Mouse (Mus musculus) limb, embryonic 14.5 days (tissue): ENCODE results near the gene Hist1h2bm. TPM values are rescaled to one million over a fixed set of nuclear protein-coding genes. Genes with fewer than 3 reads are reported as not detected.
"Not testable (repeated sequence)": the region's sequence is repeated elsewhere in the genome, so short reads cannot be mapped to it uniquely, and the experiment has no call there.

ENCODE experiments used
- ATAC-seq: fragments of 200-750 bp; cut with Nextera tagmentation; 2 replicates; pipeline ENCODE4 v1.8.0; 2017; ENCODE audit warnings: low read depth, moderate number of reproducible peaks, moderate TSS enrichment; ENCODE audit not compliant: low FRiP score
- DNase-seq: peaks from one replicate; pipeline ENCODE4 v3.0.0-alpha.2; 2015; ENCODE audit warnings: low spot score
- H3K27ac ChIP-seq: fragments of 300-500 bp; sonication (generic); replicated peaks from 2 replicates; pipeline ENCODE4 v1.5.1; 2014; ENCODE audit warnings: low read depth, mild to moderate bottlenecking, low read length, moderate library complexity, mixed read lengths
- H3K27me3 ChIP-seq: fragments of 300-500 bp; sonication (generic); 2 replicates; pipeline ENCODE4 v1.6.1; 2014; ENCODE audit warnings: low read length, mixed read lengths; ENCODE audit not compliant: control insufficient read depth, insufficient read depth
- H3K36me3 ChIP-seq: fragments of 300-500 bp; sonication (generic); 2 replicates; pipeline ENCODE4 v1.6.1; 2014; ENCODE audit warnings: mild to moderate bottlenecking, low read length, moderate library complexity, mixed read lengths; ENCODE audit not compliant: control insufficient read depth, insufficient read depth
- H3K4me1 ChIP-seq: fragments of 300-500 bp; sonication (generic); 2 replicates; pipeline ENCODE4 v1.6.1; 2014; ENCODE audit warnings: antibody characterized with exemption, low read length, mixed read lengths; ENCODE audit not compliant: control insufficient read depth, insufficient read depth
- H3K4me2 ChIP-seq: fragments of 300-500 bp; sonication (generic); replicated peaks from 2 replicates; pipeline ENCODE4 v1.6.1; 2014; ENCODE audit warnings: low read depth, mild to moderate bottlenecking, low read length, moderate library complexity; ENCODE audit not compliant: severe bottlenecking
- H3K4me3 ChIP-seq: fragments of 300-500 bp; sonication (generic); replicated peaks from 2 replicates; pipeline ENCODE4 v1.5.1; 2014; ENCODE audit warnings: low read length
- H3K9ac ChIP-seq: fragments of 300-500 bp; sonication (generic); 2 replicates; pipeline ENCODE4 v1.6.1; 2014; ENCODE audit warnings: mild to moderate bottlenecking, low read depth, low read length, moderate library complexity; ENCODE audit not compliant: severe bottlenecking
- H3K9me3 ChIP-seq: fragments of 300-500 bp; sonication (generic); 2 replicates; pipeline ENCODE4 v1.6.1; 2016; ENCODE audit warnings: low read length; ENCODE audit not compliant: control insufficient read depth
- POLR2A ChIP-seq: fragments of 200-500 bp; IDR thresholded peaks from 2 replicates; pipeline ENCODE4 v1.8.0; 2012; ENCODE audit warnings: inconsistent platforms, mild to moderate bottlenecking, moderate library complexity, borderline replicate concordance; ENCODE audit not compliant: insufficient read depth, insufficient read length; ENCODE audit errors: extremely low read depth
- WGBS: fragments of 180-500 bp; shearing (Covaris S2); extraction: QIAGEN DNeasy Blood & Tissue Kit; methylation state at CpG from one replicate; pipeline ENCODE4 v1.1.7; 2014; 5-methylcytosine and 5-hydroxymethylcytosine counted together
- polyA plus RNA-seq, 2 experiments: library from polyadenylated mRNA; depleted of rRNA in 1 of 2; stranded (reverse) in 1 of 2; unstranded in 1 of 2; fragments of >200 nt; fragmentation: Nextera tagmentation in 1 of 2; extraction: Ambion mirVana in 1 of 2; gene quantifications; 2 replicates each; pipeline versions ENCODE4 v1.2.1 to v1.2.3; 2012 to 2014

Hist1h2bm gene
- polyA plus RNA-seq, 2 experiments, result 4.8 to 15.1 TPM

GRCm38 (mm10) chr13:21734010-21734905, 12.4 kb downstream of the Hist1h2bm start:
- H3K4me1 ChIP-seq, result peaks cover 5% of the 10 kb centered on the region; the same call in 1 of the 2 replicates
- under 1% methylated on average over 21 of the region's 21 CpGs for WGBS
- no peaks in the 10 kb centered on the region for H3K27me3 ChIP-seq
- DNase-seq (peak; percentile 98), ATAC-seq (peak; percentile 79)
- no peaks in the 10 kb centered on the region for H3K9me3 ChIP-seq
- H3K4me2 ChIP-seq, result peak overlapping the region; percentile 63
- peak overlapping the region; percentile 64 for H3K9ac ChIP-seq
- peak overlapping the region; percentile 49 for H3K4me3 ChIP-seq
- no peak for TF ChIP-seq POLR2A
- H3K27ac ChIP-seq, result peak overlapping the region; percentile 97
- no peaks in the 10 kb centered on the region for H3K36me3 ChIP-seq

DNA sequence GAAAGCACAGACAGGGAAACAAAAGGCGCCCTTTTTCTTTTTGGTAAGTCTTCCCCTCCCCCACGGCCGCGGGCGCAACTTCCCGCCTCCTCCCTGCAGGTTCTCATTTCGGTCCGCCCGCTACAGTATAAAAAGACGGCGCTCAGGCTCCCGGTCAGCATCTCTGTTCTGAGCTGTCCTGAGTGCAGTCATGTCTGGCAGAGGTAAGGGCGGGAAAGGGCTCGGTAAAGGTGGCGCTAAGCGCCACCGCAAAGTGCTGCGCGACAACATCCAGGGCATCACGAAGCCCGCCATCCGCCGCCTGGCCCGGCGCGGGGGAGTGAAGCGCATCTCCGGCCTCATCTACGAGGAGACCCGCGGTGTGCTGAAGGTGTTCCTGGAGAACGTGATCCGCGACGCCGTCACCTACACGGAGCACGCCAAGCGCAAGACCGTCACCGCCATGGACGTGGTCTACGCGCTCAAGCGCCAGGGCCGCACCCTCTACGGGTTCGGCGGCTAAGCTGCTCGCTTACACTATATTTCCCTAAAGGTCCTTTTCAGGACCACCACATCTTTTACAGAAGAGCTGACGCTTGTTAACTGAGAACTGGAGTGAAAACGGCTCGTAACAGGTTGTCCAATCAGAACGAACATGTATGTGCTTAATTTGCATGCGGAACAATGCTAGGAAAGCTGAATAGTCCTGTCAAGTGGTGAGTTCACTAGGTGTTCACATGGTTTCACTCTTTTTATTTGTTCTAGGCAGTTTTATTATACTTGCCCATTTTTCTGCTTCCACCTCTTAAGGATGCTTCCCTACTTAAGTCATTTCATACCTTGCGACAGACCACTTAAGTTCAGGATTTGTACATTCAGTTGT, 13.3 kb downstream of the Hist1h2bm start, which contains the start of gene Hist1h4j:
Gene Hist1h4j, plus strand, starts transcription at position 159 of the 862 bp plus-strand sequence.
- Histone ChIP-seq H3K4me2 (peak within 1 kb of the TSS; percentile 63), H3K27ac (peak within 1 kb of the TSS; percentile 97), H3K4me3 (peak within 1 kb of the TSS; percentile 49), H3K9ac (peak within 1 kb of the TSS; percentile 64)
- not testable (repeated sequence) for H3K27me3 ChIP-seq, H3K36me3 ChIP-seq, H3K9me3 ChIP-seq, H3K4me1 ChIP-seq
- ATAC-seq, result peak; percentile 92
- under 1% methylated on average over 42 of the region's 56 CpGs for WGBS
- TF ChIP-seq POLR2A, result peak; percentile 94; the same call in 1 of the 2 replicates
- DNase-seq, result peak; percentile 91

- H3K4me2 ChIP-seq, result no peak overlapping the region
- H3K9me3 ChIP-seq, result no peaks in the 10 kb centered on the region
- no peak overlapping the region for H3K9ac ChIP-seq
- WGBS, result 90% methylated on average over 1 of the region's 1 CpGs
- no peak overlapping the region for H3K27ac ChIP-seq
- ATAC-seq (no peak), DNase-seq (no peak)
- H3K4me3 ChIP-seq, result no peak overlapping the region
- no peaks in the 10 kb centered on the region for H3K27me3 ChIP-seq
- TF ChIP-seq POLR2A, result no peak
- peaks cover 11% of the 10 kb centered on the region for H3K4me1 ChIP-seq
- H3K36me3 ChIP-seq, result no peaks in the 10 kb centered on the region
Observed at GRCm38 (mm10) chr13:21745006-21745405, 23.2 kb downstream of the Hist1h2bm start.

- 6% methylated on average over 5 of the region's 5 CpGs for WGBS
- DNase-seq, result peak; percentile 60
- TF ChIP-seq POLR2A, result peak; percentile 28; the same call in 1 of the 2 replicates
- H3K27ac ChIP-seq, result peak overlapping the region; percentile 94
- H3K4me1 ChIP-seq, result peaks cover 20% of the 10 kb centered on the region
- H3K27me3 ChIP-seq, result no peaks in the 10 kb centered on the region
- no peak for ATAC-seq
- H3K4me2 ChIP-seq, result peak overlapping the region; percentile 83
- peak overlapping the region; percentile 52 for H3K4me3 ChIP-seq
- H3K36me3 ChIP-seq, result no peaks in the 10 kb centered on the region
- peak overlapping the region; percentile 57 for H3K9ac ChIP-seq
- no peaks in the 10 kb centered on the region for H3K9me3 ChIP-seq
Observed at GRCm38 (mm10) chr13:21749387-21750158, 27.7 kb downstream of the Hist1h2bm start.
